Mouse (Mus musculus) 3T3-L1 (cell line): ENCODE results near the gene Atf6b.

Source experiments
- DNase-seq: peaks from one replicate; pipeline ENCODE4 v3.0.0-alpha.2; 2015; ENCODE audit warnings: low read depth, low spot score

Atf6b gene

DNA sequence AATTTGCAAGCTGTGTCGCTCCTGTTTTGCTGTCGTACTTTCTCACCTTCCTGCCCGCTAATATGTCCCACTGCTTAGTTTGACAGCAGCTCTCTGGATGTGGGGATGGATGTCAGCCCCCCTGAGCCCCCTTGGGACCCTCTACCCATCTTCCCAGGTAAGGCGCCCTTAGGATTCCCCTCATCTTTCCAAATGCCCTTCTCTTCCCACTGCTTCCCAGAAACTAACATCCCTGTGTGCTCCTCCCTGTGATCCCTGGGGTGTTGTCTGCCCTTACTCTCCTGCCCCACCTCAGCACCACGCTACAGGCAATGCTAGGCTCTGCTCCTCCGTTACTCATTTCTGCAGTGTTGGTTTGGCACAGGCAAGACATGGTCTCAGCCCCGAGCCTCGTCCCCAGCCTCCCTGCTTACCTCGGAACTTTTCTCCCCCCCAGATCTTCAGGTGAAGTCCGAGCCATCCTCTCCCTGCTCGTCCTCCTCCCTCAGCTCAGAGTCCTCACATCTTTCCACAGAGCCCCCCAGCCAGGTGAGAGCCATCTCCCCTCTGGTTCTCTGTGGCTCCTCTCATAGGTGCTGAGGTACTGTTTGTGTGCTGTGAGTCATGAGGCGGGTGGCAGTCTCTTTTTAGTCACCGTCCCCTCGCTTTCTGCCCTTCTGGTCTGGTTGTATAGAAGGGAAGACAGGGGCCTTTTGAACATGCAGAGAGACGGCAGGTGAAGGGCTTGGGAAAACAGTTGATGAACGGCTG lies 1.4 kb downstream of the Atf6b start:
- DNase-seq: no peak

DNA sequence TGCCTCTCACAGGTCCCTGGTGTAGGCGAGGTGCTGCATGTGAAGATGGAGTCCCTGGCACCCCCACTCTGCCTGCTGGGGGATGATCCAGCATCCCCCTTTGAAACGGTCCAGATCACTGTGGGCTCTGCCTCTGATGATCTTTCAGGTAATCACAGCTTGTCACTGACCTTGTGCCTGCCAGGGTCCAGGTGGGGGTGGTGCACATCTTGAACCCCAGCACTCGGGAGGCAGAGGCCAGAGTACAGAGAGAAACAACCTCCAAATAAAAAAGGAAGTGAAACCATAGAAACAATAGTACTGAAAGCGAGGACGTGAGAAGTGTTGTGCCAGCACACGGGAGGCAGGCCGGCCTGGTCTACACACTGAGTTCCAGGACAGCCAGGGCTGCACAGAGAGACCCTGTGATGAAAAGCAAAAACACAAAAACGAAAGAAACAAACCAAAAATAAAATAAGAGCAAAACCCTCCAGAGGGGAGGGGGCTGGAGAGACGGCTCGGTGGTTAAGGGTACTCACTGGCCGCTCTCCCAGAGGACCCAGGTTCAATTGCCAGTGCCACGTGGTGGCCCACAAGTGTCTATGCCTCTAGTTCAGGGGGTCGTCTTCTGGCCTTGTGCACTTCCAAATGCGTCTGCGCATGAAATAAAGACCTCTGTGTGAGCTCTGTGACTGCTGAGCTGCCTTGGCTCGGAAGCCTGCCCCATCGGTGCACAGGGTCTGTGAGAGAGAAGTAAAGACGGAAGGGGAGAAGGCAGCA lies 2.3 kb downstream of the Atf6b start:
- no peak for DNase-seq

GRCm38 (mm10) chr17:34650781-34651180 lies 3.8 kb downstream of the Atf6b start:
- DNase-seq: no peak

DNA sequence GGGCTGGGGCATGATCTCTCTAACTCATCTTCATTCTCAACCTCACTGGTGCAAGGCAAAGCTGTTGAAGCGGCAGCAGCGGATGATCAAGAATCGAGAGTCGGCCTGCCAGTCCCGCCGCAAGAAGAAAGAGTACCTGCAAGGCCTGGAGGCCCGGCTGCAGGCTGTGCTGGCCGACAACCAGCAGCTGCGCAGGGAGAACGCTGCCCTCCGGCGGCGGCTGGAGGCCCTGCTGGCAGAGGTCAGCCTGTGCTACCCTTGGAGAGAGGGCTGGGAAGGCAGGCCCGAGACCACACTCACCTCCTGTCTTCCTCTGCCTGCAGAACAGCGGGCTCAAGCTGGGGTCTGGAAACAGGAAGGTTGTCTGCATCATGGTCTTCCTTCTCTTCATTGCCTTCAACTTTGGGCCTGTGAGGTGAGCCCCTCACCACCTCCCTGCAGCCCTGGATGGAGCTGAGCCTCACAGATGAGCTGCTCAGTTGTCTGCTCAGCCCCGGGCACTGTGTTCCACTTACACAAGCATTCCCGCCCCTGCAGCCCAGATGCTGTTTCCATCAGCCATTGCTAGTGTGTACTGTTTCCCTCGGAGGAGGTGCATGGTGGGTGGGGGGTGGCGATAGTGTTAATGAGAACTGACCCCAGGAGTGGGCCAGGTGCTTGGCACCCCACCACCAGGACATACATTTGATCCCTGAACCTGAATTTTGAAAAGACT lies 4.7 kb downstream of the Atf6b start:
- peak; percentile 60 for DNase-seq

GRCm38 (mm10) chr17:34652546-34652945 lies 5.6 kb downstream of the Atf6b start:
- DNase-seq: no peak

DNA sequence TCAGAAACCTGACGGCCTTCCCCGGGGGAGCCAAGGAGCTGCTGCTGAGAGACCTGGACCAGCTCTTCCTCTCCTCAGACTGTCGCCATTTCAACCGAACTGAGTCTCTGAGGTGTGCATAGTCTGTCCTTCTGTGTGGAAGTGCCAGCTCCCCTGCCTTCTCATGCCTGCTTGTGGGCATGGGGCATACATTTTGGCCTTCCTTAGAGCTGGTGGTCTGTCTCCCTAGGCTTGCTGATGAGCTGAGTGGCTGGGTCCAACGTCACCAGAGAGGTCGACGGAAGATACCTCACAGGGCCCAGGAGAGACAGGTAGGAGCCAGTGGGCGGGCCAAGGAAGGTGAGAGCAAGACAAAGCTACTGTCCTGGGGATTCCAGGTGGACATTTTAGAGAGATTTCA lies 6.0 kb downstream of the Atf6b start:
- no peak for DNase-seq

DNA sequence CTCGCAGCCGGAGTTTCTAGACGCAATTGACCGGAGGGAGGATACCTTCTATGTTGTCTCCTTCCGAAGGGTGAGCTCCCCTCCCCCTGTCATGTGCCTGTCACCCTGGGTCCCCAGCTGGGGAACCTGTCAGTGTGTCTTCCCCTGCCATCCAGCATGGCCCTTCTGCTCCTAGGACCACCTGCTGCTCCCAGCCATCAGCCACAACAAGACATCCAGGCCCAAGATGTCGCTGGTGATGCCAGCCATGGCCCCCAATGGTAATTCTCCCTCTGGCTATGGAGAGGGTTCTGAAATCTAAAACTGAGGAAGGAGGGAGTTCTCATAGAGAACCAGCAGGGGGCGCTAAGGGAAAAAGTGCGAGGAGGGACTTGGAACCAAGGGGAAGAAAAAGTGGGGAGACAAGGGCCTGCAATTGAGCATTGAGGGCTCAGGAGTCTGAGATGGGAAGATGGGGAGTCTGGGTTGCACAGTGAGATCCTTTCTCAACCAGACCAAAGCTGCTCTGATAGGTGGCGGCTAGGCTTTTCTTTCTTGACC lies 6.9 kb downstream of the Atf6b start:
- peak; percentile 92 for DNase-seq

GRCm38 (mm10) chr17:34654392-34654791 lies 7.4 kb downstream of the Atf6b start:
- no peak for DNase-seq

DNA sequence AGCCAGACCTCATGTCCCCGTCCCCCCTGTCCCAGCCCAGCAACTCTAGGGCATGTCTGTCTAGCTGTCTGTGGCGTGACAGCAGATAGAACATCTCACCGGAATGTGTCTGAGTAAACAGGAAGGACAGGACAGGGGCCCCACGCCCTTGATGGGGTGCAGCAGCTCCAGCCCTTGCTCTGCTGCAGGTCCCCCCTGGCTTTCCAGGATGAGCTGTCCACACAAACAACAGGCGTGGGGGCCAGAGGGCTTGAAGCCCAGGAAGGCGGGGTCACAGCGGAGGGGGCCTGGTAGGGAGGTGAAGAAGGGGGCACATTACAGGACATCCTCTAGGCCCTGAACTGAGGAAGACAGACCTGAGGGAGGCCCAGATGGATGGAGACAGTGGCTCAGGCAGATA lies 8.2 kb downstream of the Atf6b start:
- DNase-seq: no peak

GRCm38 (mm10) chr17:34655581-34655991 lies 8.6 kb downstream of the Atf6b start:
- peak; percentile 99 for DNase-seq

DNA sequence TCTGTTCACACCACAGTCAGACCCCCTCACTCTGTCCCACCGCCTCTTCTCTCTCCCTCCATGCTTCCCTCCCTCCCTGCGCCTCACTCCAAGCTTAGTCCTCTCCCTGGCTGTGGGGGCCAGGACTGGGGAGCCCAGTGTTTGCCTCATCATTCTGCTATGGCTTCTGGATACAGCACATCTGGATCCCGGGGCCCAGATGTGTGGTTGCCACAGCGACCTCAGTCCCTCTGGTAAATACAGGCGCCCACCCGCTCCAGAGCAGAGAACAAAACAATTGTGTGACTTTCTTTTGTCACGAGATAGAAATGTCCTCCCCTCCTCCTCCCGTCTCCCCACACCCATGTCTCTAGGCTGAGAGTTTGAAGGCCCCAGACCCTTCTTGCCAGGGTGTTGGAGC lies 9.7 kb downstream of the Atf6b start:
- peak; percentile 37 for DNase-seq

DNA sequence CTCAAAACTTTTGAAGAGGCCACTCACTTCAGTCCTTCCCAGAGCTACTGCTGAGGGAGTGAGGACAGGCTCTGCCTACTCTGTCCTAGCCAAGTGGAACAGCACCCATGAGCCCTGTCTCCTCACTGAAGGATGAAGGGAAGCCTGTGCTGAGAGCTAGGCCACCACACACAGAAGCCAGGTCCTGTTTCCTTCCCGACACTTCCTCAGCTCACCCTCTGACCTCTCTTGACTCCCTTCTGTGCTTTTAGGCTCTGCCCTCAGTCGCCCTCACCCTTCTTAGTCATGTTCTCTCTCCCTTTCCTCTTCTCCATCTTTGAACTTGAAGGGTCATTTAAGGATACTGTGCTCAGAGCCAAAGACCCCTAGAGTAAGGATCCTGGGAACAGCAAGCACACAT lies 10.3 kb downstream of the Atf6b start:
- DNase-seq: no peak

DNA sequence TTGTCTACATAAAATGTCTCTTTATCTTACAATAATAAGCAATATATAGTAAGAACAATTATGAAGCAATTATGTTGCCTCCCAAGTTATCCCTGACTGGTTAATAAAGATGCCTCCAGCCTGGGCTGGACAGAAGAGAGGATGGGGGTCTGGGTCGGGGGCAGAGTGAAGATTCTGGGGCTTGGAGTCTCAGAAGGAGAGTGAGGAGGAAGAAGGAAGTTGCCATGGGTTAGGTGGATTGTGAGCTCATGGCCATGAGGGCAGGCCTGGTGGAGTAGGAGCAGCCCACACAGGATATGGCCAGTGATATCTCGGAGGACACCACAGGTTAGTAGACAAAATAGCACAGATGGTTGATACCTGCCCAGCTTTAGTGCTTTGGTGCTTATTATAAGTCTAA lies 11.2 kb downstream of the Atf6b start:
- DNase-seq: no peak

- DNase-seq: no peak
Observed at GRCm38 (mm10) chr17:34658591-34658990, 11.6 kb downstream of the Atf6b start.

DNA sequence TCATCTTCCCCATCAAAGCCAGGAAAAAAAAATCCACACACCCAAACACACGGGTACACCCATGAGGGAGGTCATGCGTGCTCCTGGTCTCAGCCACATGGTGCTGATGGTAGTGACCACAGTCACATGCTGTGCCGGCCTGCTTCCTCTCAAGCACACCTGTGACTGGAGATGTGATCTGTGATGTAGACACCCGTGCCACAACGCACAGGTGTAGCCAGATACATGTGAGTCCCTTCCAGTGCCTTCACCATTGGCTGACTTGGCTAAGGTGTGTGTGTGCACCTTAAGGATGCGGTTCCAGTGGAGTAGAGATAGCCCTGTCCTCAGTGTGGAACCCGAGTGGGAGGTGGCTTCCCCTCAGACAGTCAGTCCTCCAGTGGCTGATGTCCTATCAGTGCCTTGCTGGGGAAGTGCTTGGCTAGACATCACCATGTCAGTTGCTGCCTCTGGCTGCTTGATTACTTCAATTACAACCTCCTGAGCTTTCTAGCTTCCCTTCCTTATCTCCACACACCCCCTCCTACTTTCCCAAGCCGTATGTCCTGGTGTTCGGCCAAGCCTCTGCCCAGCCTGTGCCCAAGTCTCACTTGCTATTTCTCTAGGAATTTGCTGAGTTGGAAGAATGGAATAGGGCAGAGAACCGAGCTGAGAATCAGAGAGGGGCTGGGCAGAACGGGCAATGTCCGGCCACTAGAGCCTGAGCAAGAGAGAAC lies 12.4 kb downstream of the Atf6b start:
- no peak for DNase-seq

- DNase-seq: no peak
Observed at GRCm38 (mm10) chr17:34659897-34660214, 12.9 kb downstream of the Atf6b start.

DNA sequence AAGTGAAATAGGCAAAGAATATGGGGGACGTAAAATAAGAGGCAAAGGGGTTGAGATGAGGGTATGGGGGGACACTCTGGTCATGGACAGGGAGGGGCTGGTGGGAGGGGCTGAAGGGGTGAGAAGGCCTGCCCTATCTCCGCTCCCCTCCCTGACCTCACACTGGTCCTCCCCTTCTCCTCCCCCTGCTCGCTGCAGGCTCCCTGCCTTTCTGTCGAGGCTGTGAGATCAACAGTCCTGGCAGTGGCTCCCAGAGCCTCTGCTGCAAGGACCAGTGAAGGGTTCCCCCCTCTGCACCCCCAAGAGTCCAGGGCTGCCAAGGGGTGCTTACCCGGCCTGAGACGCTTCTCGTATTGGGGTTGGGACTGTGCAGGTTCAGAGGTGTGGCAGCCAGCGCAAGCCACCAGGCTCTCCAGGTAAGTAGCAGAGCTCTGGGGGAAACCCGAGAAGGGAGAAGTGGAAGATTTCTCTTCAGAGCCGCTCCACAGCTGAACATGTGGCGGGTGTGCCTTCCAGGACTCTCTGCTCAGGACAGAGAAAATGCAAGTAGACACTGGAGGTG lies 13.4 kb downstream of the Atf6b start:
- DNase-seq: no peak

GRCm38 (mm10) chr17:34661121-34661591 lies 14.2 kb downstream of the Atf6b start:
- DNase-seq: peak; percentile 79

DNA sequence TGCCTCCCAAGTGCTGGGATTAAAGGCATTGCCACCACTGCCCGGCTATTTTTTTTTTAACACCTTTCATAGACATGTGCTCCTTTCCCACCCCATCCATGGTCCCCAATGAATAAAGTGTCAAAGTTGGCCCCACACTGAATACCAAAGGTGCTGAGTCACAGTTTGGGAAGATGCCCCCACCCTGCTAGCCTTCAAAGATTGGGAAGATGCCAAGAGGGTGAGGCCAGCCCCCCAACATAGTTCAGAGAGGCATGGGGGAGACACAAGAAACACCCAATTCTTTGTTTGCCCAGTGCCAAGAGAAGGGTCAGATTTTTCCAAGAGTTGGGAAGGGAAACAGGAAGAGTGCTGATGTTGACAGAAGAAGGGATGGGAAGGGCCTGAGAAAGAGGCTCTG lies 15.5 kb downstream of the Atf6b start:
- DNase-seq: no peak

DNA sequence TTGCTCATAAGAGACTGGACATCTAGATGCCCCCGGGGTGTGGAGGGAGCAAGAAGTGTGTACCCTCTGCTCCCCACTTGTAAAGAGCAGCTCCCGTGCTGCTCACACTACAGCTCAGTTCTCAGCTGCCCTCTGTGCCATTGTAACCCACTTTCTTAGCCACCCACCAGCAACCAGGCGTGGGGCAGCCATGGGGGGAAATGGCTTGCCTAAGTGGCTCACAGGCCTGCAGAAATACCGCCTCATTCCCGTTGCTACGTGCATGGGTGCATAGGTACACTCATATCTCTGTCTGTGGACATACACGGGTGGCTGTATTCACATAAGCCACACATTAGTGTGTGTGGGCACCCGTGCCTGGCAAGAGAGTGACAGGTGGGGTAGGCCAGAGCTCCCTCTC lies 16.0 kb downstream of the Atf6b start:
- no peak for DNase-seq

DNA sequence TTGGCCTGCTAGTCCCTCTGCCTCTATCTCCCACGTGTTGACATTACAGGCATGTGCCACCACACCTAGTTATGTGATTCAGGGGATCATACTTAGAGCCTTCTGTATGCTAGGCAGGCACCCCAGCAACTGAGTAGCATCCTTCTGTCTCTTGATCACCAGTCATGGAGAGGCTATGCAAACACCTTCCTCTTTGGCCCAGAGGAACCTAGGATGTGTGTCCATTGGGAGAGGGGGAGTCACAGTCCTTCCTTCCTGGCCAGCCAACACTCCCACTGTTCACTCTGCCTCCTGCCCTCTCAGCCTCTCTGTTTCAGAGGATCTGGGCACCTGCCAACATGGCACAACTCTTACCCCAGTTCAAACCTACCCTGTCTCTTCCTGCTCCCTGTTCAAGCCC lies 16.6 kb downstream of the Atf6b start:
- DNase-seq: no peak
